Mouse (Mus musculus) brain, adult 2 months (tissue): ENCODE data around the gene Gm10518.
A peak's percentile ranks its signal among the peaks of the same experiment; 100 is the strongest.

Source experiments
- DNase-seq: peaks from one replicate; pipeline ENCODE4 v3.0.0; 2011; ENCODE audit warnings: low read depth, low spot score

Gm10518 gene

GRCm38 (mm10) chr1:179833596-179833995 is 30.4 kb downstream of the Gm10518 start:
- DNase-seq, result no peak

- no peak for DNase-seq
Observed at GRCm38 (mm10) chr1:179835753-179836425, 32.7 kb downstream of the Gm10518 start.

GRCm38 (mm10) chr1:179836426-179837404 is 33.5 kb downstream of the Gm10518 start:
- DNase-seq, result peak; percentile 43

- peak; percentile 32 for DNase-seq
Observed at GRCm38 (mm10) chr1:179842568-179842967, 39.4 kb downstream of the Gm10518 start.

- no peak for DNase-seq
Observed at GRCm38 (mm10) chr1:179843981-179844380, 40.8 kb downstream of the Gm10518 start.

- DNase-seq, result peak; percentile 82
Observed at GRCm38 (mm10) chr1:179844894-179845293, 41.7 kb downstream of the Gm10518 start.

- DNase-seq, result no peak
Observed at GRCm38 (mm10) chr1:179845832-179846499, 42.8 kb downstream of the Gm10518 start.

GRCm38 (mm10) chr1:179847173-179847572 is 44.0 kb downstream of the Gm10518 start:
- DNase-seq, result no peak

- DNase-seq, result peak; percentile 82
Observed at GRCm38 (mm10) chr1:179847759-179848389, 44.7 kb downstream of the Gm10518 start.

GRCm38 (mm10) chr1:179853421-179853820 is 50.2 kb downstream of the Gm10518 start:
- DNase-seq, result peak; percentile 59
